Mouse (Mus musculus): ENCODE results near the gene Zic4.

GRCm38 (mm10) chr9:91364971-91365501 is 2.8 kb downstream of the Zic4 start:
- no peak for TF ChIP-seq POLR2A (IDR thresholded peaks at IDR 0.05; ENCODE audit: control insufficient read depth, low read depth, low read length)
- TF ChIP-seq CTCF (IDR thresholded peaks at IDR 0.05; ENCODE audit: control insufficient read depth, insufficient read depth, insufficient replicate concordance, low read depth, low read length) = no peak
